Mouse (Mus musculus): ENCODE measurements around the gene Smg6. TPM values are rescaled to one million over a fixed set of nuclear protein-coding genes. Genes with fewer than 3 reads are reported as not detected.

Gene Smg6
- polyA plus RNA-seq, 1 experiment: 26.4 TPM

- Histone ChIP-seq H3K4me3 (replicated peaks; ENCODE audit: control insufficient read depth, low read depth, low read length) (no peak overlapping the region), H3K27ac (ENCODE audit: control insufficient read depth, insufficient read depth, low read depth, low read length, poor library complexity) (no peak overlapping the region), H3K4me1 (ENCODE audit: control insufficient read depth, insufficient read depth, low read length) (no peaks in the 10 kb centered on the region; the same call in 1 of the 2 replicates)
- 72% methylated on average over 4 of the region's 4 CpGs for WGBS
- TF ChIP-seq POLR2A (IDR thresholded peaks at IDR 0.05; ENCODE audit: borderline replicate concordance, control insufficient read depth, low read depth, low read length) (no peak), CTCF (IDR thresholded peaks at IDR 0.05; ENCODE audit: control insufficient read depth, insufficient read depth, low read length) (no peak)
Observed at GRCm38 (mm10) chr11:75206347-75206746, 280.7 kb downstream of the Smg6 start.

GRCm38 (mm10) chr11:75209363-75209762 is 283.7 kb downstream of the Smg6 start:
- Histone ChIP-seq H3K4me3 (replicated peaks; ENCODE audit: control insufficient read depth, low read depth, low read length) (no peak overlapping the region), H3K27ac (ENCODE audit: control insufficient read depth, insufficient read depth, low read depth, low read length, poor library complexity) (no peak overlapping the region), H3K4me1 (ENCODE audit: control insufficient read depth, insufficient read depth, low read length) (no peaks in the 10 kb centered on the region; the same call in 1 of the 2 replicates)
- 25% methylated on average over 4 of the region's 4 CpGs for WGBS
- TF ChIP-seq CTCF (IDR thresholded peaks at IDR 0.05; ENCODE audit: control insufficient read depth, insufficient read depth, low read length) (no peak), POLR2A (IDR thresholded peaks at IDR 0.05; ENCODE audit: borderline replicate concordance, control insufficient read depth, low read depth, low read length) (no peak)

GRCm38 (mm10) chr11:75210093-75210492 is 284.5 kb downstream of the Smg6 start:
- WGBS: 69% methylated on average over 4 of the region's 4 CpGs
- H3K4me1 ChIP-seq (ENCODE audit: control insufficient read depth, insufficient read depth, low read length): no peaks in the 10 kb centered on the region; the same call in 1 of the 2 replicates

DNA sequence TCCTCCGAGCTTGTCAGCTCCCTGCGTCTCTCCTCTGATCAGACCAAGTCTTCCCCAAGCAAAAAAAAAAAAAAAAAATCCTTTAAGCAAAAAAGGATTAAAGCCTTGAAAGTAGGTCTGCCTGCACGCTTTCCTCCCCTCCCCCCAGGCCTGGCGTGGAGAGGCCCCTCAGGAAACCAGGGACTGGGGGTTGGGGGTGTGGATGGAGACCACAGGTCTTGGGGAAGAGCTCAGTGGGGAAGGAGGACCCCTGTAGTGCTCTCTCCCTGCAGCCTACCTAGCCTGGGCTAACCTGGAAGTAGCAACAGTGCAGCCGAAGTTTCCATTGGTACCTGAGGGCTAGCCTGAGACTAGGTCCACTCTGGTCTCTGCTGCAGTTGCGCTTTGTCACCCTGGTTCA is 285.1 kb downstream of the Smg6 start:
- H3K27ac ChIP-seq (ENCODE audit: control insufficient read depth, insufficient read depth, low read depth, low read length, poor library complexity): no peak overlapping the region
- no peak for TF ChIP-seq CTCF (IDR thresholded peaks at IDR 0.05; ENCODE audit: control insufficient read depth, insufficient read depth, low read length)
- no peak for TF ChIP-seq POLR2A (IDR thresholded peaks at IDR 0.05; ENCODE audit: borderline replicate concordance, control insufficient read depth, low read depth, low read length)
- H3K4me1 ChIP-seq (ENCODE audit: control insufficient read depth, insufficient read depth, low read length): no peaks in the 10 kb centered on the region; the same call in 1 of the 2 replicates
- H3K4me3 ChIP-seq (replicated peaks; ENCODE audit: control insufficient read depth, low read depth, low read length): no peak overlapping the region
- 74% methylated on average over 6 of the region's 6 CpGs for WGBS

More at GRCm38 (mm10) chr11:75210093-75210492, 284.5 kb downstream of the Smg6 start:
- no peak for TF ChIP-seq CTCF (IDR thresholded peaks at IDR 0.05; ENCODE audit: control insufficient read depth, insufficient read depth, low read length)
- no peak for TF ChIP-seq POLR2A (IDR thresholded peaks at IDR 0.05; ENCODE audit: borderline replicate concordance, control insufficient read depth, low read depth, low read length)
- no peak overlapping the region for H3K4me3 ChIP-seq (replicated peaks; ENCODE audit: control insufficient read depth, low read depth, low read length)
- no peak overlapping the region for H3K27ac ChIP-seq (ENCODE audit: control insufficient read depth, insufficient read depth, low read depth, low read length, poor library complexity)

DNA sequence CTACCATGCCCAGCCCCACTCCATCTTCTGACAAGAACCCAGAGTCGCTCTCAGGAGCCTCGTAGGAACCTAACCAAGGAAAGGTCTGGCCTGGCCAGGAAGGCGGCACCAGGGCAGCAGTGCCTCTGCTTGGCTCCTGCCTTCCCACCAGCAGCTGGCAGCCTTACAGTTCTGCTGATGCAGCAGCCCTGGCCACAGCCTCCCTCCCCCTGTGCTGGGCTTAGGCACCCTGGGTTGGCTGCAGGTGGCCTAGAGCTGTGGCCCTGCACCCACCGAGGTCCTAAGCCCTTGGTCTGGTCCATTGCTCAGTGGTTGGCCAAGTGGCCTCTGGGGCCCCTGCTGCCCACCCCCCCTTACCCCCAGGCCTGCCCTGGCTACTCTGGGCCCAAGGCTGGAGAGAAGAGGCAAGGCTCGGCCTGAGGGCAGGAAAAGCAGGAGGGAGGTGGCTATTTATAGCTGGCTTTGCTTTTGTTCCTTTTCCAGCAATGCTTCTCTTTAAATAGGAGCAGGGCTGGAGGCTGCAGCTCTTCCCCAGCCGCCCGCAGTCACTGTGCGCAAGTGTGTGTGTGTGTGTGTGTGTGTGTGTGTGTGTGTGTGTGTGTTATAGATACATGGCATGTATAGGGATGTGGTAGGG is 286.5 kb downstream of the Smg6 start:
- WGBS: 49% methylated on average over 8 of the region's 8 CpGs
- Histone ChIP-seq H3K27ac (ENCODE audit: control insufficient read depth, insufficient read depth, low read depth, low read length, poor library complexity) (no peak overlapping the region), H3K4me1 (ENCODE audit: control insufficient read depth, insufficient read depth, low read length) (no peaks in the 10 kb centered on the region), H3K4me3 (replicated peaks; ENCODE audit: control insufficient read depth, low read depth, low read length) (no peak overlapping the region)
- TF ChIP-seq CTCF (IDR thresholded peaks at IDR 0.05; ENCODE audit: control insufficient read depth, insufficient read depth, low read length) (no peak), POLR2A (IDR thresholded peaks at IDR 0.05; ENCODE audit: borderline replicate concordance, control insufficient read depth, low read depth, low read length) (no peak)

- Histone ChIP-seq H3K27ac (ENCODE audit: control insufficient read depth, insufficient read depth, low read depth, low read length, poor library complexity) (no peak overlapping the region), H3K4me3 (replicated peaks; ENCODE audit: control insufficient read depth, low read depth, low read length) (no peak overlapping the region), H3K4me1 (ENCODE audit: control insufficient read depth, insufficient read depth, low read length) (no peaks in the 10 kb centered on the region)
- TF ChIP-seq CTCF (IDR thresholded peaks at IDR 0.05; ENCODE audit: control insufficient read depth, insufficient read depth, low read length) (no peak), POLR2A (IDR thresholded peaks at IDR 0.05; ENCODE audit: borderline replicate concordance, control insufficient read depth, low read depth, low read length) (no peak)
- WGBS: 72% methylated on average over 3 of the region's 3 CpGs
Observed at GRCm38 (mm10) chr11:75212876-75213275, 287.3 kb downstream of the Smg6 start.

GRCm38 (mm10) chr11:75213372-75214080 is 287.9 kb downstream of the Smg6 start:
- no peak for TF ChIP-seq CTCF (IDR thresholded peaks at IDR 0.05; ENCODE audit: control insufficient read depth, insufficient read depth, low read length)
- no peak for TF ChIP-seq POLR2A (IDR thresholded peaks at IDR 0.05; ENCODE audit: borderline replicate concordance, control insufficient read depth, low read depth, low read length)
- 44% methylated on average over 35 of the region's 35 CpGs for WGBS
- Histone ChIP-seq H3K27ac (ENCODE audit: control insufficient read depth, insufficient read depth, low read depth, low read length, poor library complexity) (no peak overlapping the region), H3K4me1 (ENCODE audit: control insufficient read depth, insufficient read depth, low read length) (no peaks in the 10 kb centered on the region), H3K4me3 (replicated peaks; ENCODE audit: control insufficient read depth, low read depth, low read length) (no peak overlapping the region)

Other genes with a start within 250 kb of the Smg6 start
- 24.4 and 33.6 TPM in 2 replicates for gene Pafah1b1, start 201.2 kb upstream of the Smg6 start, polyA plus RNA-seq (2011; ENCODE audit: insufficient read depth, insufficient read length, low replicate concordance, missing spikeins)
- gene Mettl16, start 155.0 kb upstream of the Smg6 start, polyA plus RNA-seq (2011; ENCODE audit: insufficient read depth, insufficient read length, low replicate concordance, missing spikeins): 5.4 and 8.4 TPM in 2 replicates
- gene Mnt, start 94.9 kb upstream of the Smg6 start, polyA plus RNA-seq (2011; ENCODE audit: insufficient read depth, insufficient read length, low replicate concordance, missing spikeins): 9.6 and 20.3 TPM in 2 replicates
- gene Sgsm2, start 28.8 kb upstream of the Smg6 start, polyA plus RNA-seq (2011; ENCODE audit: insufficient read depth, insufficient read length, low replicate concordance, missing spikeins): 1.9 and 4.8 TPM in 2 replicates
- gene Tsr1, start 27.8 kb upstream of the Smg6 start, polyA plus RNA-seq (2011; ENCODE audit: insufficient read depth, insufficient read length, low replicate concordance, missing spikeins): 10.7 and 21.4 TPM in 2 replicates
- gene Srr, start 125 bp downstream of the Smg6 start, polyA plus RNA-seq (2011; ENCODE audit: insufficient read depth, insufficient read length, low replicate concordance, missing spikeins): 5.3 and 5.5 TPM in 2 replicates
- gene Hic1, start 243.7 kb downstream of the Smg6 start, polyA plus RNA-seq (2011; ENCODE audit: insufficient read depth, insufficient read length, low replicate concordance, missing spikeins): 0.36 TPM in 1 of 2 replicates, not detected in the other